Mouse (Mus musculus) limb, embryonic 12.5 days (tissue): Measurements from ENCODE around the gene Ap4b1. TPM values are rescaled to one million over a fixed set of nuclear protein-coding genes. Genes with fewer than 3 reads are reported as not detected.

Source experiments
- polyA plus RNA-seq: library from polyadenylated mRNA; unstranded; fragments of >200 nt; fragmentation: Nextera tagmentation; extraction: Ambion mirVana; gene quantifications from 2 replicates; pipeline ENCODE4 v1.2.1, GENCODE M21; 2016

Gene Ap4b1
- polyA plus RNA-seq, 1 experiment from 2014 or later: 21.6 TPM

Other genes starting within 250 kb of the Ap4b1 start
- gene Syt6, start 234.3 kb upstream of the Ap4b1 start, polyA plus RNA-seq: 0.14 and 0.18 TPM in 2 replicates
- gene Atg4a-ps, start 163.5 kb upstream of the Ap4b1 start, polyA plus RNA-seq: 0.24 TPM in 1 of 2 replicates, not detected in the other
- 33.8 and 36.9 TPM in 2 replicates for gene Olfml3, start 71.5 kb upstream of the Ap4b1 start, polyA plus RNA-seq
- not detected in 2 replicates for gene Gm10964, start 70.2 kb upstream of the Ap4b1 start, polyA plus RNA-seq
- 12.6 and 13.0 TPM in 2 replicates for gene Hipk1, start 18.0 kb upstream of the Ap4b1 start, polyA plus RNA-seq
- 31.8 and 32.5 TPM in 2 replicates for gene Dclre1b, start 76 bp upstream of the Ap4b1 start, polyA plus RNA-seq
- 0.24 TPM in 1 of 2 replicates, not detected in the other for gene Gm43064, start 53 bp downstream of the Ap4b1 start, polyA plus RNA-seq
- not detected in 2 replicates for gene Bcl2l15, start 23.1 kb downstream of the Ap4b1 start, polyA plus RNA-seq
- gene Ptpn22, start 50.3 kb downstream of the Ap4b1 start, polyA plus RNA-seq: 0.31 and 0.32 TPM in 2 replicates
- 18.7 and 21.5 TPM in 2 replicates for gene Rsbn1, start 104.6 kb downstream of the Ap4b1 start, polyA plus RNA-seq
- gene Phtf1, start 158.6 kb downstream of the Ap4b1 start, polyA plus RNA-seq: 43.7 and 47.6 TPM in 2 replicates